Mouse (Mus musculus): ENCODE measurements around the gene Cyp4f14. TPM values are rescaled to one million over a fixed set of nuclear protein-coding genes. Genes with fewer than 3 reads are reported as not detected.

Gene Cyp4f14
- under 1 TPM in 2 of 4 experiments, not detected in 2; 0.18 to 0.44 TPM for total RNA-seq (2022)

- peak; percentile 17 to 42 for DNase-seq (ENCODE audit: low spot score in 2 of 2)
These were observed at the start of gene Cyp4f14 for GRCm38 (mm10) chr17:32917131-32917530. TSS of gene Cyp4f14 (minus strand) at chr17:32917342.

- DNase-seq (ENCODE audit: low spot score in 2 of 2): peak; percentile 83 to 86
These were observed 48.6 kb upstream of the Cyp4f14 start, which contains the start of gene Zfp472 for GRCm38 (mm10) chr17:32965623-32966290. TSS of gene Zfp472 (plus strand) at chr17:32965814.

GRCm38 (mm10) chr17:32965253-32965622 lies 48.1 kb upstream of the Cyp4f14 start:
- no peak for DNase-seq (ENCODE audit: low spot score in 2 of 2)

- peak; percentile 38 to 59 for DNase-seq (ENCODE audit: low spot score in 2 of 2)
These were observed 34.3 kb upstream of the Cyp4f14 start for GRCm38 (mm10) chr17:32951441-32951840.

GRCm38 (mm10) chr17:32951006-32951405 lies 33.9 kb upstream of the Cyp4f14 start:
- no peak for DNase-seq (ENCODE audit: low spot score in 2 of 2)

GRCm38 (mm10) chr17:32950136-32950535 lies 33.0 kb upstream of the Cyp4f14 start:
- no peak for DNase-seq (ENCODE audit: low spot score in 2 of 2)

- peak; percentile 94 to 95 for DNase-seq (ENCODE audit: low spot score in 2 of 2)
These were observed 30.2 kb upstream of the Cyp4f14 start, which contains the start of gene Cyp4f13 for GRCm38 (mm10) chr17:32947215-32947914. TSS of gene Cyp4f13 (minus strand) at chr17:32947402.

GRCm38 (mm10) chr17:32946716-32947115 lies 29.6 kb upstream of the Cyp4f14 start:
- DNase-seq (ENCODE audit: low spot score in 2 of 2): no peak

GRCm38 (mm10) chr17:32944402-32945035 lies 27.4 kb upstream of the Cyp4f14 start:
- DNase-seq (ENCODE audit: low spot score in 2 of 2): no peak

- no peak for DNase-seq (ENCODE audit: low spot score in 2 of 2)
These were observed 26.5 kb upstream of the Cyp4f14 start for GRCm38 (mm10) chr17:32943661-32944060.

- DNase-seq (ENCODE audit: low spot score in 2 of 2): no peak
These were observed 22.7 kb upstream of the Cyp4f14 start for GRCm38 (mm10) chr17:32939831-32940230.

GRCm38 (mm10) chr17:32927803-32928202 lies 10.7 kb upstream of the Cyp4f14 start:
- DNase-seq (ENCODE audit: low spot score in 2 of 2): no peak

- DNase-seq (ENCODE audit: low spot score in 2 of 2): peak; percentile 17 to 52
These were observed 7.6 kb upstream of the Cyp4f14 start for GRCm38 (mm10) chr17:32924658-32925312.

GRCm38 (mm10) chr17:32923681-32924080 lies 6.5 kb upstream of the Cyp4f14 start:
- no peak for DNase-seq (ENCODE audit: low spot score in 2 of 2)

GRCm38 (mm10) chr17:32919123-32919522 lies 2.0 kb upstream of the Cyp4f14 start:
- DNase-seq (ENCODE audit: low spot score in 2 of 2): no peak

GRCm38 (mm10) chr17:32916075-32916474 lies 1.1 kb downstream of the Cyp4f14 start:
- no peak for DNase-seq (ENCODE audit: low spot score in 2 of 2)

GRCm38 (mm10) chr17:32906172-32906571 lies 11.0 kb downstream of the Cyp4f14 start:
- DNase-seq (ENCODE audit: low spot score in 2 of 2): no peak

- no peak for DNase-seq (ENCODE audit: low spot score in 2 of 2)
These were observed 11.9 kb downstream of the Cyp4f14 start for GRCm38 (mm10) chr17:32905239-32905638.

- no peak for DNase-seq (ENCODE audit: low spot score in 2 of 2)
These were observed 12.7 kb downstream of the Cyp4f14 start for GRCm38 (mm10) chr17:32904414-32904813.

- DNase-seq (ENCODE audit: low spot score in 2 of 2): no peak
These were observed 15.2 kb downstream of the Cyp4f14 start for GRCm38 (mm10) chr17:32901751-32902525.

GRCm38 (mm10) chr17:32895421-32895820 lies 21.7 kb downstream of the Cyp4f14 start:
- DNase-seq (ENCODE audit: low spot score in 2 of 2): no peak
